8 mouse cellular contexts compared by ENCODE assay signal in the genomic region with DNA sequence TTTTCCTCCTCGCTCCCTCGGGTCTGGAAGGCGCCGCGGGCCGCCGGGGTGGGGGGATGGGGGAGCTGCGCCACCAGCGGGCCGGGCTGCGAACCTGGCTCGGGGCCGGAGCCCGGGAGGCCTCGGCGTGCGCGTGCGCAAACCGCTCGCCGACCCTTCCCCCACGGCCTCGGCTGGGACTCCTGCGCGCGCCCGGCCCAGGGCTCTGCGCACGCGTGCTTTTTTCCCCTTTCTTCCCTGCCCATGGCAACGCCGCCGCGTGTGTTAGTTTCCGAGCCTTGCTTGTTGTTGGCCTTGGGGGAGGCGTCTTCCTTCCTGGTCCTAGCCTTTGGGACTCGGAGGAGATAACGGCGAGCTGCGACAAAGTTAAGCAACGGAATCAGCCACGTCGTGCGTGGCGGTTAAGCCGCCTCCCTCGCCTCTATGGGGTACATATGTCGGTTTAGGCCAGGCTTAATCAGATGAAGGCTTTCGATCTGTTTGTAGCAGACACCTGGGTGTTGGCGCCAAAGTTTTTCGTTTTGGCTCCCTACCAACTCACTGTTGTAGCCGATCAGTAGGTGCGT. TPM values are rescaled to one million over a fixed set of nuclear protein-coding genes. Genes with fewer than 3 reads are reported as not detected.
DNase-seq lines count a peak whose midpoint lies in the region; ATAC-seq and TF ChIP-seq lines count a peak whose summit lies in the region.

No protein-coding gene starts in this region.

- H3ac ChIP-seq in C2C12 (ENCODE audit: control insufficient read depth, insufficient read length, low read depth), result peak overlapping the region; percentile 96

- TF ChIP-seq POLR2A in embryonic fibroblast, embryonic 13.5 days (IDR thresholded peaks at IDR 0.05; ENCODE audit: low read depth, low read length), result no peak; the same call in 1 of the 2 replicates
- no peak for TF ChIP-seq POLR2A in limb, embryonic 14.5 days (IDR thresholded peaks at IDR 0.05; ENCODE audit: borderline replicate concordance, extremely low read depth, insufficient read depth, insufficient read length)
- TF ChIP-seq POLR2A in spleen, adult 2 months (IDR thresholded peaks at IDR 0.05; ENCODE audit: low read depth, low read length), result no peak

- under 1% methylated on average over 54 of the region's 54 CpGs for WGBS in heart, embryonic 10.5 days
- WGBS in kidney, embryonic 14.5 days, result 0% methylated on average over 42 of the region's 54 CpGs
- WGBS in limb, embryonic 14.5 days, result under 1% methylated on average over 40 of the region's 54 CpGs
- WGBS in midbrain, embryonic 16.5 days, result under 1% methylated on average over 48 of the region's 54 CpGs
- under 1% methylated on average over 53 of the region's 54 CpGs for WGBS in spleen, adult 2 months

- H3K27me3 ChIP-seq in C2C12 (ENCODE audit: control insufficient read depth, insufficient read depth, insufficient read length), result no peaks in the 10 kb centered on the region
- no peaks in the 10 kb centered on the region for H3K27me3 ChIP-seq in heart, embryonic 10.5 days (ENCODE audit: insufficient read depth, poor library complexity, severe bottlenecking)
- no peaks in the 10 kb centered on the region for H3K27me3 ChIP-seq in kidney, embryonic 14.5 days (ENCODE audit: control insufficient read depth, insufficient read depth, low read length)
- no peaks in the 10 kb centered on the region for H3K27me3 ChIP-seq in limb, embryonic 14.5 days (ENCODE audit: control insufficient read depth, insufficient read depth, low read length)
- no peaks in the 10 kb centered on the region for H3K27me3 ChIP-seq in midbrain, embryonic 16.5 days (ENCODE audit: control insufficient read depth, insufficient read depth, low read depth, low read length)
- no peaks in the 10 kb centered on the region for H3K27me3 ChIP-seq in spleen, adult 2 months (ENCODE audit: control insufficient read depth, insufficient read depth, low read length)

- DNase-seq in brain, adult 2 months (ENCODE audit: low read depth, low spot score), result peak; percentile 89
- peak; percentile 93 for DNase-seq in heart, embryonic 10.5 days (ENCODE audit: low spot score)
- peak; percentile 90 for DNase-seq in limb, embryonic 14.5 days (ENCODE audit: low spot score)
- peak; percentile 61 to 84 for DNase-seq in spleen, adult 2 months (ENCODE audit: low read depth in 1 of 2, low spot score in 2 of 2)

- H3K4me2 ChIP-seq in kidney, embryonic 14.5 days (replicated peaks; ENCODE audit: low read depth, low read length), result peak overlapping the region; percentile 58
- H3K4me2 ChIP-seq in limb, embryonic 14.5 days (replicated peaks; ENCODE audit: low read depth, low read length, severe bottlenecking), result peak overlapping the region; percentile 60
- H3K4me2 ChIP-seq in midbrain, embryonic 16.5 days (ENCODE audit: low read length), result peak overlapping the region; percentile 70

- H3K9me3 ChIP-seq in heart, embryonic 10.5 days, result no peaks in the 10 kb centered on the region
- H3K9me3 ChIP-seq in kidney, embryonic 14.5 days (ENCODE audit: control insufficient read depth, low read length), result no peaks in the 10 kb centered on the region
- no peaks in the 10 kb centered on the region for H3K9me3 ChIP-seq in limb, embryonic 14.5 days (ENCODE audit: control insufficient read depth, low read length)
- H3K9me3 ChIP-seq in midbrain, embryonic 16.5 days (replicated peaks; ENCODE audit: control insufficient read depth, low read length, poor library complexity, severe bottlenecking), result no peaks in the 10 kb centered on the region

- no peak for TF ChIP-seq CTCF in C2C12 (IDR thresholded peaks at IDR 0.05; ENCODE audit: control insufficient read depth, insufficient read depth, insufficient read length)
- TF ChIP-seq CTCF in embryonic fibroblast, embryonic 13.5 days (IDR thresholded peaks at IDR 0.05; ENCODE audit: borderline replicate concordance, insufficient read depth, low read length), result no peak
- TF ChIP-seq CTCF in spleen, adult 2 months (IDR thresholded peaks at IDR 0.05; ENCODE audit: extremely low read depth, insufficient read depth, insufficient read length, insufficient replicate concordance), result no peak

- peak overlapping the region; percentile 97 for H3K4me3 ChIP-seq in C2C12 (ENCODE audit: insufficient read depth, poor library complexity, severe bottlenecking)
- peak overlapping the region; percentile 78 for H3K4me3 ChIP-seq in embryonic fibroblast, embryonic 13.5 days (ENCODE audit: insufficient read depth, low read length)
- H3K4me3 ChIP-seq in heart, embryonic 10.5 days, result peak overlapping the region; percentile 89
- peak overlapping the region; percentile 86 for H3K4me3 ChIP-seq in kidney, embryonic 14.5 days (ENCODE audit: low read length)
- peak overlapping the region; percentile 85 for H3K4me3 ChIP-seq in limb, embryonic 14.5 days (replicated peaks; ENCODE audit: low read length)
- H3K4me3 ChIP-seq in midbrain, embryonic 16.5 days (ENCODE audit: low read depth, low read length), result peak overlapping the region; percentile 68
- peak overlapping the region; percentile 94 for H3K4me3 ChIP-seq in spleen, adult 2 months (ENCODE audit: extremely low read depth, insufficient read depth, insufficient read length)

- H3K9ac ChIP-seq in kidney, embryonic 14.5 days (ENCODE audit: low read depth, low read length), result peak overlapping the region; percentile 97
- peak overlapping the region; percentile 96 for H3K9ac ChIP-seq in limb, embryonic 14.5 days (ENCODE audit: low read depth, low read length, severe bottlenecking)
- H3K9ac ChIP-seq in midbrain, embryonic 16.5 days (ENCODE audit: low read depth, low read length), result peak overlapping the region; percentile 83

- peak; percentile 74 for ATAC-seq in kidney, embryonic 14.5 days (ENCODE audit: low FRiP score, low TSS enrichment)
- peak; percentile 75 for ATAC-seq in limb, embryonic 14.5 days (ENCODE audit: low FRiP score, low read depth)
- peak; percentile 84 for ATAC-seq in midbrain, embryonic 16.5 days

- H3K4me1 ChIP-seq in embryonic fibroblast, embryonic 13.5 days (ENCODE audit: control insufficient read depth, insufficient read depth, low read length), result peaks cover 6% of the 10 kb centered on the region
- peaks cover 19% of the 10 kb centered on the region for H3K4me1 ChIP-seq in heart, embryonic 10.5 days
- H3K4me1 ChIP-seq in kidney, embryonic 14.5 days (ENCODE audit: control insufficient read depth, insufficient read depth, low read length), result peaks cover 15% of the 10 kb centered on the region; the same call in 1 of the 2 replicates
- peaks cover 16% of the 10 kb centered on the region for H3K4me1 ChIP-seq in limb, embryonic 14.5 days (ENCODE audit: control insufficient read depth, insufficient read depth, low read length)
- peaks cover 20% of the 10 kb centered on the region for H3K4me1 ChIP-seq in midbrain, embryonic 16.5 days (ENCODE audit: control insufficient read depth, insufficient read depth, low read length)
- H3K4me1 ChIP-seq in spleen, adult 2 months (ENCODE audit: control insufficient read depth, insufficient read depth, insufficient read length), result peaks cover 3% of the 10 kb centered on the region; the same call in 1 of the 2 replicates

- peak overlapping the region; percentile 95 for H3K27ac ChIP-seq in embryonic fibroblast, embryonic 13.5 days (ENCODE audit: insufficient read depth, low read length)
- peak overlapping the region; percentile 99 for H3K27ac ChIP-seq in heart, embryonic 10.5 days
- H3K27ac ChIP-seq in kidney, embryonic 14.5 days (ENCODE audit: low read depth, low read length), result peak overlapping the region; percentile 100
- peak overlapping the region; percentile 99 for H3K27ac ChIP-seq in limb, embryonic 14.5 days (replicated peaks; ENCODE audit: low read depth, low read length)
- peak overlapping the region; percentile 97 for H3K27ac ChIP-seq in midbrain, embryonic 16.5 days (ENCODE audit: low read length)
- peak overlapping the region; percentile 97 for H3K27ac ChIP-seq in spleen, adult 2 months (ENCODE audit: insufficient read depth, low read length)

- peaks cover 26% of the 10 kb centered on the region for H3K36me3 ChIP-seq in C2C12 (ENCODE audit: control insufficient read depth, insufficient read depth)
- H3K36me3 ChIP-seq in heart, embryonic 10.5 days, result peaks cover 7% of the 10 kb centered on the region; the same call in 1 of the 2 replicates
- H3K36me3 ChIP-seq in kidney, embryonic 14.5 days (ENCODE audit: control insufficient read depth, insufficient read depth, low read length), result peaks cover 4% of the 10 kb centered on the region; the same call in 1 of the 2 replicates
- H3K36me3 ChIP-seq in limb, embryonic 14.5 days (ENCODE audit: control insufficient read depth, insufficient read depth, low read length), result peaks cover 8% of the 10 kb centered on the region; the same call in 1 of the 2 replicates
- H3K36me3 ChIP-seq in midbrain, embryonic 16.5 days (ENCODE audit: control insufficient read depth, insufficient read depth, low read length), result no peaks in the 10 kb centered on the region
- H3K36me3 ChIP-seq in spleen, adult 2 months (ENCODE audit: control insufficient read depth, insufficient read depth, low read length), result no peaks in the 10 kb centered on the region

- H3K79me2 ChIP-seq in C2C12 (ENCODE audit: control insufficient read depth, insufficient read depth), result peaks cover 56% of the 10 kb centered on the region

- peaks cover 50% of the 10 kb centered on the region for H3K79me3 ChIP-seq in C2C12 (ENCODE audit: low read depth)

TF ChIP-seq in C2C12, 6 proteins besides CTCF, POLR2A, EP300 and RAD21 (continues in another document):
- TF ChIP-seq USF1 (IDR thresholded peaks at IDR 0.05; ENCODE audit: low read depth), result no peak

RNA-seq across cellular contexts. Expression of a gene that starts 0.6 kb away (rescaled TPM):
- polyA plus RNA-seq in C2C12 (2012; fragmentation: generic; extraction: Trizol), result 19.2 TPM
- polyA plus RNA-seq in embryonic fibroblast, embryonic 13.5 days (2011; ENCODE audit: insufficient read length, low read depth, missing spikeins), result 165 and 180 TPM in 2 replicates
- polyA plus RNA-seq in heart, embryonic 10.5 days (2016; fragmentation: Nextera tagmentation; extraction: Ambion mirVana), result 105 and 116 TPM in 2 replicates
- polyA plus RNA-seq in kidney, embryonic 14.5 days (2014; fragmentation: Nextera tagmentation; extraction: Ambion mirVana), result 115 and 168 TPM in 2 replicates
- 66.3 and 88.4 TPM in 2 replicates for polyA plus RNA-seq in limb, embryonic 14.5 days (2012; rRNA removed)
- 129 and 132 TPM in 2 replicates for polyA plus RNA-seq in limb, embryonic 14.5 days (2014; fragmentation: Nextera tagmentation; extraction: Ambion mirVana)
- polyA plus RNA-seq in midbrain, embryonic 16.5 days (2015; fragmentation: Nextera tagmentation; extraction: Ambion mirVana), result 106 and 121 TPM in 2 replicates
- polyA plus RNA-seq in spleen, adult 2 months (2012; rRNA removed), result 9.4 and 11.5 TPM in 2 replicates

RNA-seq across cellular contexts. Expression of a gene that starts 34.8 kb away (rescaled TPM):
- 6.1 TPM for polyA plus RNA-seq in C2C12 (2012; fragmentation: generic; extraction: Trizol)
- polyA plus RNA-seq in embryonic fibroblast, embryonic 13.5 days (2011; ENCODE audit: insufficient read length, low read depth, missing spikeins), result 6.2 and 6.9 TPM in 2 replicates
- 2.4 and 2.8 TPM in 2 replicates for polyA plus RNA-seq in heart, embryonic 10.5 days (2016; fragmentation: Nextera tagmentation; extraction: Ambion mirVana)
- polyA plus RNA-seq in kidney, embryonic 14.5 days (2014; fragmentation: Nextera tagmentation; extraction: Ambion mirVana), result 2.9 and 3.8 TPM in 2 replicates
- 6.5 and 7.8 TPM in 2 replicates for polyA plus RNA-seq in limb, embryonic 14.5 days (2012; rRNA removed)
- polyA plus RNA-seq in limb, embryonic 14.5 days (2014; fragmentation: Nextera tagmentation; extraction: Ambion mirVana), result 1.5 and 1.7 TPM in 2 replicates
- 0.18 and 0.67 TPM in 2 replicates for polyA plus RNA-seq in midbrain, embryonic 16.5 days (2015; fragmentation: Nextera tagmentation; extraction: Ambion mirVana)
- 1.0 and 1.1 TPM in 2 replicates for polyA plus RNA-seq in spleen, adult 2 months (2012; rRNA removed)

Comparison
In these comparisons a context has a peak if more than half of its experiments do, and no peak if none do; other contexts are left out.
1. Peak in every context shown above with its lines: DNase-seq, ATAC-seq, H3K4me3 ChIP-seq and H3K27ac ChIP-seq.